Mouse (Mus musculus): ENCODE data around the gene Olfr224. TPM values are rescaled to one million over a fixed set of nuclear protein-coding genes. Genes with fewer than 3 reads are reported as not detected.

Gene Olfr224
- polyA plus RNA-seq, 1 experiment from 2014 or later = not detected

Other genes starting within 250 kb of the Olfr224 start
- gene Zfp672, start 240.2 kb downstream of the Olfr224 start, polyA plus RNA-seq (2015; fragmentation: Nextera tagmentation; extraction: Ambion mirVana) = 37.5 and 39.4 TPM in 2 replicates
- gene Sh3bp5l, start 239.8 kb downstream of the Olfr224 start, polyA plus RNA-seq (2015; fragmentation: Nextera tagmentation; extraction: Ambion mirVana) = 48.4 and 51.9 TPM in 2 replicates
- 0.39 TPM in 1 of 2 replicates, not detected in the other for gene Lypd8, start 191.5 kb downstream of the Olfr224 start, polyA plus RNA-seq (2015; fragmentation: Nextera tagmentation; extraction: Ambion mirVana)
- not detected in 2 replicates for gene 1810065E05Rik, start 149.4 kb downstream of the Olfr224 start, polyA plus RNA-seq (2015; fragmentation: Nextera tagmentation; extraction: Ambion mirVana)
- not detected in 2 replicates for gene Gm12253, start 138.0 kb downstream of the Olfr224 start, polyA plus RNA-seq (2015; fragmentation: Nextera tagmentation; extraction: Ambion mirVana)
- not detected in 2 replicates for gene Lypd9, start 117.6 kb downstream of the Olfr224 start, polyA plus RNA-seq (2015; fragmentation: Nextera tagmentation; extraction: Ambion mirVana)
- not detected in 2 replicates for gene Olfr30, start 108.3 kb downstream of the Olfr224 start, polyA plus RNA-seq (2015; fragmentation: Nextera tagmentation; extraction: Ambion mirVana)
- gene Olfr332, start 78.0 kb downstream of the Olfr224 start, polyA plus RNA-seq (2015; fragmentation: Nextera tagmentation; extraction: Ambion mirVana) = not detected in 2 replicates
- gene Olfr331, start 68.0 kb downstream of the Olfr224 start, polyA plus RNA-seq (2015; fragmentation: Nextera tagmentation; extraction: Ambion mirVana) = not detected in 2 replicates
- not detected in 2 replicates for gene Olfr330, start 35.7 kb downstream of the Olfr224 start, polyA plus RNA-seq (2015; fragmentation: Nextera tagmentation; extraction: Ambion mirVana)
- not detected in 2 replicates for gene Olfr329-ps, start 24.1 kb downstream of the Olfr224 start, polyA plus RNA-seq (2015; fragmentation: Nextera tagmentation; extraction: Ambion mirVana)
- 0.14 TPM in 1 of 2 replicates, not detected in the other for gene Olfr328, start 14.9 kb downstream of the Olfr224 start, polyA plus RNA-seq (2015; fragmentation: Nextera tagmentation; extraction: Ambion mirVana)
- not detected in 2 replicates for gene Olfr325, start 7.2 kb upstream of the Olfr224 start, polyA plus RNA-seq (2015; fragmentation: Nextera tagmentation; extraction: Ambion mirVana)
- gene Olfr324, start 24.6 kb upstream of the Olfr224 start, polyA plus RNA-seq (2015; fragmentation: Nextera tagmentation; extraction: Ambion mirVana) = 0.06 and 0.09 TPM in 2 replicates
- gene 2210407C18Rik, start 45.5 kb upstream of the Olfr224 start, polyA plus RNA-seq (2015; fragmentation: Nextera tagmentation; extraction: Ambion mirVana) = not detected in 2 replicates
- gene Olfr323, start 59.9 kb upstream of the Olfr224 start, polyA plus RNA-seq (2015; fragmentation: Nextera tagmentation; extraction: Ambion mirVana) = not detected in 2 replicates
- 0.10 TPM in 1 of 2 replicates, not detected in the other for gene Trim58, start 69.9 kb upstream of the Olfr224 start, polyA plus RNA-seq (2015; fragmentation: Nextera tagmentation; extraction: Ambion mirVana)
- gene Olfr322, start 88.2 kb upstream of the Olfr224 start, polyA plus RNA-seq (2015; fragmentation: Nextera tagmentation; extraction: Ambion mirVana) = not detected in 2 replicates
- gene Olfr320, start 110.5 kb upstream of the Olfr224 start, polyA plus RNA-seq (2015; fragmentation: Nextera tagmentation; extraction: Ambion mirVana) = not detected in 2 replicates
- gene Olfr319, start 128.6 kb upstream of the Olfr224 start, polyA plus RNA-seq (2015; fragmentation: Nextera tagmentation; extraction: Ambion mirVana) = not detected in 2 replicates
- gene Olfr318, start 153.5 kb upstream of the Olfr224 start, polyA plus RNA-seq (2015; fragmentation: Nextera tagmentation; extraction: Ambion mirVana) = not detected in 2 replicates
- 0.16 and 0.44 TPM in 2 replicates for gene Olfr317, start 168.7 kb upstream of the Olfr224 start, polyA plus RNA-seq (2015; fragmentation: Nextera tagmentation; extraction: Ambion mirVana)
- 0.05 TPM in 1 of 2 replicates, not detected in the other for gene Olfr316, start 182.2 kb upstream of the Olfr224 start, polyA plus RNA-seq (2015; fragmentation: Nextera tagmentation; extraction: Ambion mirVana)
- gene Olfr315, start 202.6 kb upstream of the Olfr224 start, polyA plus RNA-seq (2015; fragmentation: Nextera tagmentation; extraction: Ambion mirVana) = not detected in 2 replicates
- not detected in 2 replicates for gene Olfr314, start 212.4 kb upstream of the Olfr224 start, polyA plus RNA-seq (2015; fragmentation: Nextera tagmentation; extraction: Ambion mirVana)
- gene Fam183b, start 231.4 kb upstream of the Olfr224 start, polyA plus RNA-seq (2015; fragmentation: Nextera tagmentation; extraction: Ambion mirVana) = 9.9 and 10.7 TPM in 2 replicates
- gene Olfr313, start 244.4 kb upstream of the Olfr224 start, polyA plus RNA-seq (2015; fragmentation: Nextera tagmentation; extraction: Ambion mirVana) = not detected in 2 replicates